Mouse (Mus musculus) erythroblast, embryonic 14.5 days (primary cell): ENCODE data around the gene Cuedc1. TPM values are rescaled to one million over a fixed set of nuclear protein-coding genes. Genes with fewer than 3 reads are reported as not detected.

ENCODE experiments used
- H3K27me3 ChIP-seq: 2 replicates; pipeline ENCODE4 v1.6.1; 2012; ENCODE audit warnings: inconsistent platforms; ENCODE audit not compliant: control insufficient read depth
- H3K36me3 ChIP-seq: 2 replicates; pipeline ENCODE4 v1.6.1; 2012; ENCODE audit warnings: mild to moderate bottlenecking, inconsistent platforms; ENCODE audit not compliant: control insufficient read depth
- H3K4me1 ChIP-seq: 2 replicates; pipeline ENCODE4 v1.6.1; 2012; ENCODE audit warnings: inconsistent platforms; ENCODE audit not compliant: control insufficient read depth
- H3K4me3 ChIP-seq: replicated peaks from 2 replicates; pipeline ENCODE3; 2012; ENCODE audit warnings: moderate library complexity, mild to moderate bottlenecking, inconsistent platforms
- H3K9me3 ChIP-seq: 2 replicates; pipeline ENCODE4 v1.6.1; 2012; ENCODE audit warnings: low read length, inconsistent platforms, mixed read lengths; ENCODE audit not compliant: control insufficient read depth
- GATA1 ChIP-seq: IDR thresholded peaks from 2 replicates; pipeline ENCODE4 v1.6.1; 2012; ENCODE audit warnings: low read length, inconsistent platforms, mixed read lengths
- TAL1 ChIP-seq: IDR thresholded peaks from 3 replicates; pipeline ENCODE4 v1.6.1; 2012; ENCODE audit warnings: low read length, inconsistent platforms, mixed read lengths
- polyA plus RNA-seq: library from polyadenylated mRNA; stranded (reverse); fragments of >175 nt; gene quantifications from 2 replicates; pipeline ENCODE4 v1.2.3, GENCODE M21; 2012

The Cuedc1 gene
- polyA plus RNA-seq, 1 experiment = 0.05 TPM

DNA sequence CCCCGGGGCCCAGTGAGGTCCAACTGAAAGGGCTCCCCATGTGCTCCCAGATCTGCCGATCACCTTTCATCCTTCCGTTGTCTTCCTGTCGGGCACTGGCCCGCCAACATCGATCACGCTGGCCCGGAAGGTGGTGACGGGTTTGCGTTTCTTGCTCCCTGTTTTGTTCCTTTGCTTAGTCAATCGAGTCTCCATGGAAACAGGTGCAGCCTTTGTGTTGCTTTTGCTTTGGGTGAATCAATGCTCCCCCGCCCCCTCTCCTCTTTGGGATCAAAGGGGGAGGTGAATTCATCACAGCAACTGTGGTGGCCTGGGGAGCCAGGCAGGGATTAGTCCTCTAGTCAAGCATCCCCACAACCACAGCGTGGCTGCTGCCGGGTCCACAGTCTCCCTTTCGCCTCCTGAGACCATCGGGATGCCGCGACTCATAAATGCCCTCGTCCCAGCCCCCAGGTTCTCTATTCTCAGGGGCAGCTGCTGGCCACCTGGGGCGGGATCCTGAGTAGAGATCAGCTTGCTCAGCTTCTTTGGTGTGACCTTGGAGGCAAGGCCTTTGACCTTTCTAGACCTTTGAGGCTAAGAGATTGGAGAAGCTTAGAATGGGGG lies 41.5 kb downstream of the Cuedc1 start:
- Histone ChIP-seq H3K4me3 (no peak overlapping the region), H3K4me1 (no peaks in the 10 kb centered on the region), H3K36me3 (no peaks in the 10 kb centered on the region), H3K27me3 (peaks cover 45% of the 10 kb centered on the region), H3K9me3 (no peaks in the 10 kb centered on the region)
- TF ChIP-seq TAL1 (no peak), GATA1 (no peak)

DNA sequence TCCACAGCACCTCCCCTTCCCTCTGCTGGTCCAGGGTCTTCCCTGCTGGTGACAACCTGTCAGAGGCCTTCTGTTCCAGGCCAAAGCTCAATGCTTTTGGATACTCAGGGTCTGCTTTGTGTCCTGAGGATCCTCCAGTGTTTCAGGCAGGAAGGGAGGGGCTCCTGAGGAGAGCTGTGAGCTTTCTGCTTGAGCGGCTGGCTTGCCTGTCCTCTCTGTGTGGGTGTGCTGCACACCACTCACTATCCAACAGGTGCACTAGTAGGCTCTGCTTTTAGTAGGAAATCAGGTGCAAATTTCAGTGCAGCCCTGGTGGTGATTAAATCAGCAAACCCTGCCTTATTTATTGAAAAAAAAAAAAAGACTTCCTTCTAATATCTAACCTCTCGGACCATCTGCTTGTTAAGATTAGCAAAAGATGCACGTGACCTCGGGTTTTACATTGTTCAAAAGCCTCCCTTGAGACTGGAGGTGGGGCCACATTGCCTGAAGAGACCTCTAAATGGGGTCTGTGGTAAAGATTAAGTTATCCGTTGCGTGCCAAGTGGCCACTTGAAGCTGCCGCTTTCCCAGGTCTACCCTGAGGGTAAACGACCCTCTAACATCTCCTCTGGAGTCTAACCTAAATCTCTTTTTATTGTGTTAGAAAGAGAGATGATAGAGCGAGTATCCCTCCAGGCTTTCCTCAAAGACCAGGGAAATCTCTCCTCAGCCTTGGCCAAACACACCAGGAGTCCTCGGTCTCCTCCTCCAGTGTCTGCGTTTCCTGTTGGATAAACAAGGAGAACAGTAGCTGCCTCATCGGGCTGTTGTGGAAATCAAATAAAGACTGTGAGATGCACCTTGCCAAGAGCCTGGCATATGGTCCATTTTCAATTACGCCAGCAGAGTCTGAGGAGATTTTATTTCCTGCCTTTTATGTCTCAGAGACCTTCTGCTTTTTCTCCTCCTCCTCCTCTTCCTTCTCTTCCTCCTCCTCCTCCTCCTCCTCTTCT lies 42.5 kb downstream of the Cuedc1 start:
- TF ChIP-seq GATA1 (no peak), TAL1 (no peak)
- Histone ChIP-seq H3K9me3 (no peaks in the 10 kb centered on the region), H3K4me1 (no peaks in the 10 kb centered on the region; the same call in 1 of the 2 replicates), H3K4me3 (no peak overlapping the region), H3K36me3 (no peaks in the 10 kb centered on the region), H3K27me3 (peaks cover 52% of the 10 kb centered on the region)

- Histone ChIP-seq H3K36me3 (no peaks in the 10 kb centered on the region), H3K9me3 (no peaks in the 10 kb centered on the region), H3K4me1 (peaks cover 2% of the 10 kb centered on the region), H3K4me3 (no peak overlapping the region), H3K27me3 (peaks cover 61% of the 10 kb centered on the region)
- TF ChIP-seq GATA1 (no peak), TAL1 (no peak)
Measured at GRCm38 (mm10) chr11:88142362-88142761, 44.5 kb downstream of the Cuedc1 start.

DNA sequence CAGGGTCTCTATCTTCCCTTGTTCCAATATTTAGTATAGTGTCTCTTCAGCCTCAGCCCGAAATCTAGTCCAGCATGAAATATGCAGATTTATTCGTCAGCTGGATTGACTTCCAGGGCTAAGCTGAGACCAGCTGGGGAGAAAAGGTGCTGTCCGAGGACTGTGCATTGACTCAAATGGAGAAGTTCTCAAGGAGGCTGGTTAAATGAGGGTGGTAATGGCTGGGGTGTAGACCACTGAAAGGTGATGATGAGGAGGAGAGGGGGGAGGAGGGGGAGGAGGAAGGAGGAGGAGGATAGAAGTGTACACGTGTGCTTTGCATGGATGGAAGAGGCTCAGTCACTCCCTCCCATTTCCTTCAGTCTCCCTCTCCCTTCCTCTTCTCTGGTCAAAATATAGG lies 46.2 kb downstream of the Cuedc1 start:
- no peak for TF ChIP-seq TAL1
- TF ChIP-seq GATA1 = no peak
- H3K27me3 ChIP-seq = peaks cover 47% of the 10 kb centered on the region
- no peaks in the 10 kb centered on the region for H3K9me3 ChIP-seq
- H3K4me1 ChIP-seq = peaks cover 4% of the 10 kb centered on the region
- H3K4me3 ChIP-seq = no peak overlapping the region
- no peaks in the 10 kb centered on the region for H3K36me3 ChIP-seq

DNA sequence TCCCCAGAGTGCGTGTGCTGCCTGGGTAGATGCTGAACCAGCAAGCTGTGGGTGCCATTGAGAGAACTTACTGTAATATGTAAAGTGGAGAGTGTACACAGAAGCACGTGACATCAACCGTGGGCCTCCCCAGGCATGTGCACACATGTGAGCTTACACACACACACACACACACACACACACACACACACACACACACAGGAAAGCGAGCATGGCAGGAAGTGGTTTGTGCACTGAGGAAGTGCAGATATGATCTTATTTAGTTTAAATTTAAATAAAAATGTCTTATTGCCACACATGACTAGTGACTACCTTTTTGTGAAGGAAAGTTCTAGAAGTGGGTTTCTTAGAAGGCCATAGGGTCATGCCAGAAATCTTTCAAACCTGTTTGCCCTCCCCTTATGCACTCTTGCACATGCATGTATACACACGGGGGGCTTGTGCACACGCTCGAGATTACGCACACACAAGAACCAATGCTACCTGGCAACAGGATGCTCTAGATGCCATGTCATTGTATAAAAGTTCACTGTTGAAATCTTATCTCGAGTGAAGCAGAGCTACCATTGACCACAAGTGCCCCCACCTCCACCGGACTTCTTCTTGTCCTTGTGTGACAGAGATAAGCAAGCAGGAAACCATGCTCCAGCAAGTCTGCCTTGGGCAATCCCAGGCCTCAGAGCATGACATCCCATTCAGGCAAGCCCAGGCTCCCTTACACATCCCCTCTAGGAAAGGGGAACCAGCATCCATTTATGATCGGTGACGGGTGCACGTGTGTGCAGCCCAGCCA lies 47.6 kb downstream of the Cuedc1 start:
- no peak overlapping the region for H3K4me3 ChIP-seq
- no peak for TF ChIP-seq TAL1
- no peak for TF ChIP-seq GATA1
- H3K4me1 ChIP-seq = peaks cover 4% of the 10 kb centered on the region
- no peaks in the 10 kb centered on the region for H3K36me3 ChIP-seq
- no peaks in the 10 kb centered on the region for H3K9me3 ChIP-seq
- peaks cover 34% of the 10 kb centered on the region for H3K27me3 ChIP-seq

DNA sequence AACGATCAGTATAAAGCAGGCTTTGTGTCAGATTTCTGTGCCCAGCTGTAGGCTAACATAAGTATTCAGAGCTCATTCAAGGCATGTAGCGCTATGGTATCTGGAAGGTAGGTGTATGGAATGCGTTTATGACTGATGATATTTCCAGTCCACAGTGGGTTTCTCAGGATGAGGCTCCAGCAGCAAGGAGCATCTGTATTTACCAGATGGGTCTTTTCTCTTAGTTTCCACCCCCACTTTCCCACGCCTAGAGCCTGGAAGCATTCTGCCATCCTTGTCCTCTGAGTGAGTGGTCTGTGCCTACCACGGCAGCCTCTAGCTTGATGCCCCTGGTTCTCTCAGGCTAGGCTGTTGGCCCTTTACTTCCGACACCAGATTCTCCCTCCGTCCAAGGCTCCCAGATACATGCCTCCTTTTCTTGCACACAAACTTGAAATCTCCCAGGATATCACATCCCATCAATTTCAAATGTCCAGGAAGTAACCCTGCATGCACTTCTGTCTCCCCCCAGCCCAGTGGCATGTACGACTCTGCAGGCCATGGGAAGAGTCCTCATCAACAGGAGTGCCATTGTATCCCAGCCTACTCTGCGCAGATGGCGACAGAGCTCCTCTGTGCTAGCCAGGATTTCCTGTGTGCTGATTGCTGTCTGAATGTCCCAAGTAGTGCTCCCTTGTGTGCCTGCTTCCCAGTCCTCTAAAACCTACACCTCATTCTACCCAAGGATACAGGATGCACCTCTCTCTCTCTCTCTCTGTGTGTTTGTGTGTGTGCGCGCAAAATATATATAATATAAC lies 48.6 kb downstream of the Cuedc1 start:
- peaks cover 4% of the 10 kb centered on the region for H3K4me1 ChIP-seq
- no peak overlapping the region for H3K4me3 ChIP-seq
- TF ChIP-seq TAL1 = no peak
- TF ChIP-seq GATA1 = no peak
- H3K27me3 ChIP-seq = peaks cover 29% of the 10 kb centered on the region
- H3K9me3 ChIP-seq = no peaks in the 10 kb centered on the region
- H3K36me3 ChIP-seq = no peaks in the 10 kb centered on the region

GRCm38 (mm10) chr11:88147388-88147787 lies 49.5 kb downstream of the Cuedc1 start:
- Histone ChIP-seq H3K27me3 (peaks cover 27% of the 10 kb centered on the region), H3K4me1 (peaks cover 4% of the 10 kb centered on the region), H3K9me3 (no peaks in the 10 kb centered on the region), H3K36me3 (no peaks in the 10 kb centered on the region), H3K4me3 (no peak overlapping the region)
- TF ChIP-seq TAL1 (no peak), GATA1 (no peak)

GRCm38 (mm10) chr11:88148015-88148637 lies 50.3 kb downstream of the Cuedc1 start:
- Histone ChIP-seq H3K4me1 (peaks cover 4% of the 10 kb centered on the region), H3K36me3 (no peaks in the 10 kb centered on the region), H3K4me3 (no peak overlapping the region), H3K9me3 (no peaks in the 10 kb centered on the region), H3K27me3 (peaks cover 27% of the 10 kb centered on the region)
- TF ChIP-seq TAL1 (no peak), GATA1 (no peak)
